Mouse (Mus musculus): Measurements from ENCODE around the gene Plpp7. TPM values are rescaled to one million over a fixed set of nuclear protein-coding genes. Genes with fewer than 3 reads are reported as not detected.

Gene Plpp7
- polyA plus RNA-seq, 1 experiment from 2014 or later: 7.8 TPM

- no peak overlapping the region for H3K9ac ChIP-seq (replicated peaks; ENCODE audit: low read length)
- no peak overlapping the region for H3K4me3 ChIP-seq (ENCODE audit: low read length)
- no peak overlapping the region for H3K27ac ChIP-seq (ENCODE audit: low read length)
- no peaks in the 10 kb centered on the region for H3K27me3 ChIP-seq (ENCODE audit: insufficient read depth, low read length)
- H3K4me1 ChIP-seq (ENCODE audit: insufficient read depth, low read length): no peaks in the 10 kb centered on the region
- no peaks in the 10 kb centered on the region for H3K36me3 ChIP-seq (ENCODE audit: insufficient read depth, low read length)
- no peak for ATAC-seq (ENCODE audit: low FRiP score, low TSS enrichment)
- peaks cover 6% of the 10 kb centered on the region; the same call in 1 of the 2 replicates for H3K9me3 ChIP-seq (ENCODE audit: low read length)
- WGBS: 78% methylated on average over 2 of the region's 2 CpGs
- H3K4me2 ChIP-seq (replicated peaks; ENCODE audit: low read depth, low read length): no peak overlapping the region
Observed at GRCm38 (mm10) chr2:32112548-32112947, 17.2 kb downstream of the Plpp7 start.

- Histone ChIP-seq H3K4me1 (ENCODE audit: insufficient read depth, low read length) (peaks cover 3% of the 10 kb centered on the region; the same call in 1 of the 2 replicates), H3K27ac (ENCODE audit: low read length) (no peak overlapping the region), H3K9me3 (ENCODE audit: low read length) (peaks cover 6% of the 10 kb centered on the region; the same call in 1 of the 2 replicates), H3K27me3 (ENCODE audit: insufficient read depth, low read length) (no peaks in the 10 kb centered on the region), H3K4me3 (ENCODE audit: low read length) (no peak overlapping the region), H3K4me2 (replicated peaks; ENCODE audit: low read depth, low read length) (no peak overlapping the region), H3K36me3 (ENCODE audit: insufficient read depth, low read length) (no peaks in the 10 kb centered on the region), H3K9ac (replicated peaks; ENCODE audit: low read length) (no peak overlapping the region)
- WGBS: 88% methylated on average over 4 of the region's 4 CpGs
- ATAC-seq (ENCODE audit: low FRiP score, low TSS enrichment): no peak
Observed at GRCm38 (mm10) chr2:32115851-32116268, 20.5 kb downstream of the Plpp7 start.

- no peak for ATAC-seq (ENCODE audit: low FRiP score, low TSS enrichment)
Observed at GRCm38 (mm10) chr2:32119802-32120750, 24.7 kb downstream of the Plpp7 start.

GRCm38 (mm10) chr2:32121150-32121549 lies 25.8 kb downstream of the Plpp7 start:
- Histone ChIP-seq H3K9me3 (ENCODE audit: low read length) (peaks cover 6% of the 10 kb centered on the region; the same call in 1 of the 2 replicates), H3K4me1 (ENCODE audit: insufficient read depth, low read length) (peaks cover 3% of the 10 kb centered on the region; the same call in 1 of the 2 replicates), H3K27me3 (ENCODE audit: insufficient read depth, low read length) (no peaks in the 10 kb centered on the region), H3K27ac (ENCODE audit: low read length) (no peak overlapping the region), H3K9ac (replicated peaks; ENCODE audit: low read length) (no peak overlapping the region), H3K36me3 (ENCODE audit: insufficient read depth, low read length) (no peaks in the 10 kb centered on the region), H3K4me3 (ENCODE audit: low read length) (no peak overlapping the region), H3K4me2 (replicated peaks; ENCODE audit: low read depth, low read length) (no peak overlapping the region)
- no peak for ATAC-seq (ENCODE audit: low FRiP score, low TSS enrichment)
- 58% methylated on average over 5 of the region's 5 CpGs for WGBS

More at GRCm38 (mm10) chr2:32119802-32120750, 24.7 kb downstream of the Plpp7 start:
- WGBS: 79% methylated on average over 20 of the region's 20 CpGs
- Histone ChIP-seq H3K4me3 (ENCODE audit: low read length) (no peak overlapping the region), H3K4me1 (ENCODE audit: insufficient read depth, low read length) (peaks cover 3% of the 10 kb centered on the region; the same call in 1 of the 2 replicates), H3K27ac (ENCODE audit: low read length) (no peak overlapping the region), H3K9ac (replicated peaks; ENCODE audit: low read length) (no peak overlapping the region), H3K27me3 (ENCODE audit: insufficient read depth, low read length) (no peaks in the 10 kb centered on the region), H3K9me3 (ENCODE audit: low read length) (peaks cover 6% of the 10 kb centered on the region; the same call in 1 of the 2 replicates), H3K4me2 (replicated peaks; ENCODE audit: low read depth, low read length) (no peak overlapping the region), H3K36me3 (ENCODE audit: insufficient read depth, low read length) (no peaks in the 10 kb centered on the region)

GRCm38 (mm10) chr2:32121785-32122184 lies 26.5 kb downstream of the Plpp7 start:
- ATAC-seq (ENCODE audit: low FRiP score, low TSS enrichment): no peak
- Histone ChIP-seq H3K27ac (ENCODE audit: low read length) (no peak overlapping the region), H3K4me1 (ENCODE audit: insufficient read depth, low read length) (peaks cover 3% of the 10 kb centered on the region; the same call in 1 of the 2 replicates), H3K36me3 (ENCODE audit: insufficient read depth, low read length) (no peaks in the 10 kb centered on the region), H3K4me3 (ENCODE audit: low read length) (no peak overlapping the region), H3K9me3 (ENCODE audit: low read length) (0 out of 2 replicates have a peak, but pooled peaks cover 1% of the 10 kb centered on the region), H3K4me2 (replicated peaks; ENCODE audit: low read depth, low read length) (no peak overlapping the region), H3K27me3 (ENCODE audit: insufficient read depth, low read length) (no peaks in the 10 kb centered on the region), H3K9ac (replicated peaks; ENCODE audit: low read length) (no peak overlapping the region)
- WGBS: 80% methylated on average over 2 of the region's 2 CpGs

- no peak overlapping the region for H3K27ac ChIP-seq (ENCODE audit: low read length)
- ATAC-seq (ENCODE audit: low FRiP score, low TSS enrichment): no peak
- no peak overlapping the region for H3K4me3 ChIP-seq (ENCODE audit: low read length)
- no peak overlapping the region for H3K4me2 ChIP-seq (replicated peaks; ENCODE audit: low read depth, low read length)
- 23% methylated on average over 16 of the region's 16 CpGs for WGBS
- no peak overlapping the region for H3K9ac ChIP-seq (replicated peaks; ENCODE audit: low read length)
- 0 out of 2 replicates have a peak, but pooled peaks cover 8% of the 10 kb centered on the region for H3K4me1 ChIP-seq (ENCODE audit: insufficient read depth, low read length)
- no peaks in the 10 kb centered on the region for H3K27me3 ChIP-seq (ENCODE audit: insufficient read depth, low read length)
- H3K36me3 ChIP-seq (ENCODE audit: insufficient read depth, low read length): no peaks in the 10 kb centered on the region
- no peaks in the 10 kb centered on the region for H3K9me3 ChIP-seq (ENCODE audit: low read length)
Observed at GRCm38 (mm10) chr2:32127653-32128535, 32.6 kb downstream of the Plpp7 start.

GRCm38 (mm10) chr2:32128536-32128841 lies 33.2 kb downstream of the Plpp7 start:
- no peak for ATAC-seq (ENCODE audit: low FRiP score, low TSS enrichment)
- H3K27me3 ChIP-seq (ENCODE audit: insufficient read depth, low read length): no peaks in the 10 kb centered on the region
- no peaks in the 10 kb centered on the region for H3K9me3 ChIP-seq (ENCODE audit: low read length)
- H3K36me3 ChIP-seq (ENCODE audit: insufficient read depth, low read length): no peaks in the 10 kb centered on the region
- 0 out of 2 replicates have a peak, but pooled peaks cover 8% of the 10 kb centered on the region for H3K4me1 ChIP-seq (ENCODE audit: insufficient read depth, low read length)
- H3K27ac ChIP-seq (ENCODE audit: low read length): no peak overlapping the region
- H3K9ac ChIP-seq (replicated peaks; ENCODE audit: low read length): no peak overlapping the region
- H3K4me3 ChIP-seq (ENCODE audit: low read length): no peak overlapping the region
- WGBS: 88% methylated on average over 5 of the region's 5 CpGs
- H3K4me2 ChIP-seq (replicated peaks; ENCODE audit: low read depth, low read length): no peak overlapping the region

- Histone ChIP-seq H3K4me2 (replicated peaks; ENCODE audit: low read depth, low read length) (no peak overlapping the region), H3K4me3 (ENCODE audit: low read length) (no peak overlapping the region), H3K9ac (replicated peaks; ENCODE audit: low read length) (no peak overlapping the region), H3K4me1 (ENCODE audit: insufficient read depth, low read length) (0 out of 2 replicates have a peak, but pooled peaks cover 8% of the 10 kb centered on the region), H3K36me3 (ENCODE audit: insufficient read depth, low read length) (no peaks in the 10 kb centered on the region), H3K27me3 (ENCODE audit: insufficient read depth, low read length) (no peaks in the 10 kb centered on the region), H3K27ac (ENCODE audit: low read length) (no peak overlapping the region), H3K9me3 (ENCODE audit: low read length) (no peaks in the 10 kb centered on the region)
- no peak for ATAC-seq (ENCODE audit: low FRiP score, low TSS enrichment)
- WGBS: 54% methylated on average over 11 of the region's 11 CpGs
Observed at GRCm38 (mm10) chr2:32129383-32130074, 34.2 kb downstream of the Plpp7 start.

GRCm38 (mm10) chr2:32130435-32130834 lies 35.1 kb downstream of the Plpp7 start:
- H3K9ac ChIP-seq (replicated peaks; ENCODE audit: low read length): no peak overlapping the region
- H3K36me3 ChIP-seq (ENCODE audit: insufficient read depth, low read length): no peaks in the 10 kb centered on the region
- H3K4me3 ChIP-seq (ENCODE audit: low read length): no peak overlapping the region
- no peak for ATAC-seq (ENCODE audit: low FRiP score, low TSS enrichment)
- no peaks in the 10 kb centered on the region for H3K9me3 ChIP-seq (ENCODE audit: low read length)
- no peaks in the 10 kb centered on the region for H3K27me3 ChIP-seq (ENCODE audit: insufficient read depth, low read length)
- 31% methylated on average over 6 of the region's 6 CpGs for WGBS
- H3K27ac ChIP-seq (ENCODE audit: low read length): no peak overlapping the region
- H3K4me2 ChIP-seq (replicated peaks; ENCODE audit: low read depth, low read length): no peak overlapping the region
- 0 out of 2 replicates have a peak, but pooled peaks cover 8% of the 10 kb centered on the region for H3K4me1 ChIP-seq (ENCODE audit: insufficient read depth, low read length)

Data from kidney, embryonic 16.5 days (tissue).